Mouse (Mus musculus): ENCODE data around the gene Rab3gap1. TPM values are rescaled to one million over a fixed set of nuclear protein-coding genes. Genes with fewer than 3 reads are reported as not detected.
A peak's percentile ranks its signal among the peaks of the same experiment; 100 is the strongest.

Gene Rab3gap1
- polyA plus RNA-seq, 1 experiment, result 22.6 TPM

DNA sequence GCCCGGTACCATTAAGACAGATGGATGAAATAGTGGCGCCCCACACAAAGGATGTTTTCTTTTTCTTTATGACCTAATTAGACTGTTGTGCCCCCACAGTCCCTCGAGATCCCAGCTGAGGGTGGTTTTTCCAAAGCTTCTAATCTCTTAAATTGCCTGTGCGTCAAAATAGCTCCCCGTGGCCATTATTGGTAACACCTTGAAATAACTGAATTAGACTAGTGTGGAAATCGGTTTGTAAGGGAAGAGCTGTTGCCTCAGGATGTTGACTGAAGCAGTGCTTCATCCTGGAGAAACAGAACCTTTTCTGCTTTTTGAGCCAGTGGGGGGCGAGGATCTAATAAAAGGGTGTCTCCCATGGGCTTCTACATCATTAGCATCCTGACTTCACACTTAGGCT, 4.8 kb upstream of the Rab3gap1 start:
- no peak overlapping the region for H3K27ac ChIP-seq (replicated peaks; ENCODE audit: low read depth, low read length)
- no peak overlapping the region for H3K4me3 ChIP-seq (ENCODE audit: insufficient read depth, low read depth, low read length)
- H3K4me1 ChIP-seq (ENCODE audit: control insufficient read depth, insufficient read depth, insufficient read length, low read length), result peaks cover 3% of the 10 kb centered on the region

DNA sequence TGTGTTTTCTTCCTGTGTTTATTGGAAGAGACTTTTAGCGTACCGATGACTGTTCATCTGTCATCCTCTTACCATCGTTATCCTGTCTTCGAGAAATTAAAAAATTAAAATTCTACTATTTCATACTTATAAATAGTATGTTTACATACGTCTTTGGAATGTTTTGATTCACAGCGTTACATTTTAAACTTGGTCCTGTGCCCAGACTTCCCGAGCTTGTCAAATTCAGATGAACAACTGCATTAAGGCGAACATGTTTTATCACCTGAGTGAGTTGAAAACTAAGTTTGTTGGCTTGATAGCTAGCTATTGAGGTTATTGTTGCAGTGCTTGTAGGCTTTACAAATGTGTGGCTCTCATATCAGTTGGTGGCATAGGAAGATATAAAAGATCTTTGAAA, 703 bp downstream of the Rab3gap1 start:
- H3K4me3 ChIP-seq (ENCODE audit: insufficient read depth, low read depth, low read length), result peak overlapping the region; percentile 94
- H3K27ac ChIP-seq (replicated peaks; ENCODE audit: low read depth, low read length), result no peak overlapping the region; the same call in 1 of the 2 replicates

DNA sequence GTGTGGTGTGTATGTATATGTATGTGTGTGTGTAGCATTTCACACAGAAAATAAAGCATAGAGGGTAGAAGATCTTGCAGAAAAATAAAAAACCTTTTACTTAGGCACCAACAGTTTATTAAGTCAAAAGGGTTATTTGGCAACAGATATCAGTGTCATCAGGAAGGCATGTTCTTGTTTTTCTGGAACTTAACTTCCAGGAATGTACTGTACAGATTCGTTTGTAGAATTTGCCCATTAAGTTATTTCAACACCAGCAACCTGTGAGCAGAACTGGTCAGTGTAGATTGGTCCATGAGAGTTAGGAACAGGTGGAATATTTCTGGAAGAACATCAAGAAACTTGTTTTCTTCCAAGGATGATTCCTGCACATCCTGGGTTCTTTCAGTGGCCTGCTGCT, 30.8 kb downstream of the Rab3gap1 start:
- H3K27ac ChIP-seq (replicated peaks; ENCODE audit: low read depth, low read length), result no peak overlapping the region
- H3K4me3 ChIP-seq (ENCODE audit: insufficient read depth, low read depth, low read length), result no peak overlapping the region
- no peaks in the 10 kb centered on the region for H3K4me1 ChIP-seq (ENCODE audit: control insufficient read depth, insufficient read depth, insufficient read length, low read length)

More for the DNA sequence above, 703 bp downstream of the Rab3gap1 start:
- H3K4me1 ChIP-seq (ENCODE audit: control insufficient read depth, insufficient read depth, insufficient read length, low read length), result peaks cover 3% of the 10 kb centered on the region

DNA sequence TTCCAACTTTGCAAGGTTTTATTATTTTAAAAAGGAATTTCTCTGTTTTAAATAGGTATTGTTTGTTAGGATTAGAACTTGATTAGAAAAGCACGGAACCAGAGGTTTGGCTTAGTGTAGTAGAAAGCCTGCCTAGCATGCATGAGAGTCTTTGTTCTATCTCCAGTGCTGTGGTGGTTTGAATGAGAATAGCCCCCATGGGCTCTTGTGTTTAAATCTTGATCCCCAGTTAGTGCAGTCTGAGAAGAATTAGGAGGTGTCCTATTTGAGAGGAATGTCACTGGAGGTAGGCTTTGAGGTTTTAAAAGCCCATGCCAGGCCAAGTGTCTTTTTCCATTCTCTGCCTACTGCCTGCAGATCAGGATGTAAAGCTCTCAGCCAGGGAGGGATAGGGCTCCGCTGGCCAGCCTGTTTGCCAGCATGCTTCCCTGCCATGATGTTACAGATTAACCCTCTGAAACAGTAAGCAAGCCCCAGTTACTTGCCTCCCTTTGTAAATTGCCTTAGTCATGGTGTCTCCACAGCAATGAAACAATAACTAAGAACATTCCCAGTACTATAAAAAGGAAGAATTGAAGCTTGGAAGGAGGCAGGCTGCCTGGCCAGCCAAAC, 36.3 kb downstream of the Rab3gap1 start:
- H3K4me1 ChIP-seq (ENCODE audit: control insufficient read depth, insufficient read depth, insufficient read length, low read length), result no peaks in the 10 kb centered on the region
- no peak overlapping the region for H3K4me3 ChIP-seq (ENCODE audit: insufficient read depth, low read depth, low read length)
- H3K27ac ChIP-seq (replicated peaks; ENCODE audit: low read depth, low read length), result no peak overlapping the region

DNA sequence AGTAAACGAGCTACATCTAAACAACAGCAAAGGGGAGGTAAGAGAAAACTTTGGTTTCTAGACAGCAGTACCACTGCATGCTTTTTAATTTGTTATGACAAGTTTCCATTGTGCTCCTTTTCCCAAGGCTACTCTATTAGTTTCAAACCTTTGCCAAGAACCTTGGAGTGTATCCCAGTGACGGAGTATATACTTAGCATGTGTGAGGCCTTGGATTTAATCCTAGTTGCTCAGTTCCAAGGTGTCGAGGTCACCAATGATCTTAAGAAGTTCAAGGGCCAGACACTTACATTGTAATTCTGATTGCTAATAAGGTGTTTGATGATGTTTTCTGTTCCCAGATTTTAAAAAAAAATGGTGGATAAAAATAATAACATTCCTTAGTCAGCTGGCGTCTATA, 44.5 kb downstream of the Rab3gap1 start:
- H3K4me3 ChIP-seq (ENCODE audit: insufficient read depth, low read depth, low read length), result no peak overlapping the region
- H3K27ac ChIP-seq (replicated peaks; ENCODE audit: low read depth, low read length), result no peak overlapping the region
- no peaks in the 10 kb centered on the region for H3K4me1 ChIP-seq (ENCODE audit: control insufficient read depth, insufficient read depth, insufficient read length, low read length)

DNA sequence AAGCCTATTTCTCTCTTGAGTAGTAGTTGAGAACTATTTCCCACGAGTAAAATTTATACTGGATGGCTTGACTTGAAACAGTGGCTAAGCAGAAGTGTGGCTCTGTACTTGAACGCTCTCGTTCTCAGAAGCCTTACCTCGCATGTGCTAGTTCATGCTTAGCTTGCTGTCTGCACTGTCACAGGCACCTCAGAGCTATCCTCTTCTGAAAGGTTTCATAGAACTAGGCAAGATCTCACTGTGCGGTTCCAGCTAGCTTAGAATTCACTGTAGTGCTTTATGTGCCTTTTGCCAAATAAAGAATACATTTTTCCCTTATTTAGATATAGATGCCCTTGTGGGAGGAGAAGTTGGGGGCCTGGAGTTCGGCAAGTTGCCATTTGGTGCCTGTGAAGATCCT, 46.7 kb downstream of the Rab3gap1 start:
- H3K4me1 ChIP-seq (ENCODE audit: control insufficient read depth, insufficient read depth, insufficient read length, low read length), result no peaks in the 10 kb centered on the region
- no peak overlapping the region for H3K4me3 ChIP-seq (ENCODE audit: insufficient read depth, low read depth, low read length)
- H3K27ac ChIP-seq (replicated peaks; ENCODE audit: low read depth, low read length), result no peak overlapping the region

DNA sequence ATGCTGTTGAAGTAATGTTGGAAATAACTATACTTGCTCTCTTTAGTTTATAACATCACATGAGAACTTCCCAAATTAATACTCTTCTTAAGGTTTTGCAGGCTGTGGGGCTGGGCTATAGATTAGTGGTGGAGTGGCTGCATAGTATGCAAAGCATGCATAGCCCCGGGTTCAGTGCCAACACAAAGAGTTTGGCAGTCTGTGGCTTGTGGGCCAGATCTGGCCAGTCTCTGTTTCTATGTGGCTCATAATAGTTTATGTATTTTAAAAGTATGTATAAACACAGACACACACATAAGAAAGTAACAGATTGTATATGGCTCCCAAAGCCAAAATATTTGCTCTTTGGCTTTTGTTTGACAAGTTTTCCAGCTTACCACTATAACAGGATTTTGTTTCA, 47.2 kb downstream of the Rab3gap1 start:
- H3K4me3 ChIP-seq (ENCODE audit: insufficient read depth, low read depth, low read length), result no peak overlapping the region
- H3K27ac ChIP-seq (replicated peaks; ENCODE audit: low read depth, low read length), result no peak overlapping the region
- no peaks in the 10 kb centered on the region for H3K4me1 ChIP-seq (ENCODE audit: control insufficient read depth, insufficient read depth, insufficient read length, low read length)

DNA sequence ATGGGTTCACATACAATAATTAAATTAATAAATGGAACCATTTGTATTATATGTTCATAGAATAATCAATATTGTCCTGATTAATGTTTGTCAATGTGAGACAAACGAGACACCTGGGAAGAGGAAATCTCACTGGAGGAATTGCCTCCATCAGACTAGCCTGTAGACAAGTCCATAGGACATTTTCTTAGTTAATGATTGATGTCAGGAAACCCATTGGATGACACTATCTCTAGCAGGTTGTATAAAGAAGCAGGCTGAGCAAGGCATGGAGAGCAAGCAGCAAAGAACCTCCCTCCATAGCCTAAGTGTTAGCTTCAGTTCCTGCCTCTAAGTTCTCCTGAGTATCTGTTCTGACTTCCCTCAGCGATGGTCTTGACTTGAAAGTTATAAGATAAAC, 64.8 kb downstream of the Rab3gap1 start:
- H3K4me1 ChIP-seq (ENCODE audit: control insufficient read depth, insufficient read depth, insufficient read length, low read length), result no peaks in the 10 kb centered on the region
- no peak overlapping the region for H3K27ac ChIP-seq (replicated peaks; ENCODE audit: low read depth, low read length)
- H3K4me3 ChIP-seq (ENCODE audit: insufficient read depth, low read depth, low read length), result no peak overlapping the region

DNA sequence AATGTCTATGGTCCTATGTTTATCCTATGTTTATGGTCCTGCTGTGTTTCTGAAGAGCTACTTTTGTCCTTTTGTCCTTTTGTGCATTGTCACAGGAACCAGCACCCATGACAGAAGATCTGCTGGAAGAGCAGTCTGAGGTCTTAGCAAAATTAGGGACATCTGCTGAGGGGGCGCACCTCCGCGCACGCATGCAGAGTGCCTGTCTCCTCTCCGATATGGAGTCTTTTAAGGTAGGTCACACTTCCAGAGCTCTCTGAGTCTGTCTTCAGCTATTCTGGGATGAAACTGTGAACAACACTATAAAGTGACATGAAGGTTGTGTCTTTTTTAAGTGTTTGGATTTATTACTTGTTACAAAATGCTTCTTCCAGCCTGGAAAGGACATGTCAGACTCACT, 65.7 kb downstream of the Rab3gap1 start:
- Histone ChIP-seq H3K27ac (replicated peaks; ENCODE audit: low read depth, low read length) (no peak overlapping the region), H3K4me1 (ENCODE audit: control insufficient read depth, insufficient read depth, insufficient read length, low read length) (no peaks in the 10 kb centered on the region), H3K4me3 (ENCODE audit: insufficient read depth, low read depth, low read length) (no peak overlapping the region)

DNA sequence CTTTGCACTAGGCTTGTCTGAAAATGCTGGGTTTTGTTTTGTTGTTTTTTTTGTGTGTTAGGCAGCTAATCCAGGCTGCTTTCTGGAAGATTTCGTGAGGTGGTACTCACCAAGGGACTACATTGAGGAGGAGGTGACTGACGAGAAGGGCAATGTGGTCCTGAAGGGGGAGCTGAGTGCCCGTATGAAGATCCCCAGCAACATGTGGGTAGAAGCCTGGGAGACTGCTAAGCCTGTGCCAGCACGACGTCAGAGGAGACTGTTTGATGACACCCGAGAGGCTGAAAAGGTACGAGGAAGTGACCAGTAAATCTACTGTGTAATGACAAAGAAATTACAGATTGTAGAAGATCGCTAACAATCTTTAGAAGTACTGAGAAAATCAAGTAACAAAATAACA, 68.7 kb downstream of the Rab3gap1 start:
- Histone ChIP-seq H3K4me3 (ENCODE audit: insufficient read depth, low read depth, low read length) (no peak overlapping the region), H3K4me1 (ENCODE audit: control insufficient read depth, insufficient read depth, insufficient read length, low read length) (no peaks in the 10 kb centered on the region), H3K27ac (replicated peaks; ENCODE audit: low read depth, low read length) (no peak overlapping the region)

DNA sequence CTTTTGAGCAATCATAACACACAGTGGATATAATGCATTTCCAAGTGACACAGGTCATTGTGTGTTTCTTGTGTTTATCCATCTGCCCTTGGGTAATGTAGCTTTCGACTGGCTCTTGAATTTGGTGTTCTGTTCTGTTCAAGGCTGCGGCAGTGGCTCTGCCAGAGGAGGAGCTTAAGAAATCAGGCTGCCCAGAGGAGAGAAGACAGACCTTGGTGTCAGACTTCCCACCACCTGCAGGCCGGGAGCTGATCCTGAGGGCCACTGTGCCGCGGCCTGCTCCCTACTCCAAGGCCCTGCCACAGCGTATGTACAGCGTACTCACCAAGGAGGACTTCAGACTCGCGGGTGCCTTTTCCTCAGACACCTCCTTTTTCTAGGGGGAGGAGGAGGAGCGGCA, 73.7 kb downstream of the Rab3gap1 start:
- Histone ChIP-seq H3K4me1 (ENCODE audit: control insufficient read depth, insufficient read depth, insufficient read length, low read length) (no peaks in the 10 kb centered on the region), H3K27ac (replicated peaks; ENCODE audit: low read depth, low read length) (no peak overlapping the region), H3K4me3 (ENCODE audit: insufficient read depth, low read depth, low read length) (no peak overlapping the region)

DNA sequence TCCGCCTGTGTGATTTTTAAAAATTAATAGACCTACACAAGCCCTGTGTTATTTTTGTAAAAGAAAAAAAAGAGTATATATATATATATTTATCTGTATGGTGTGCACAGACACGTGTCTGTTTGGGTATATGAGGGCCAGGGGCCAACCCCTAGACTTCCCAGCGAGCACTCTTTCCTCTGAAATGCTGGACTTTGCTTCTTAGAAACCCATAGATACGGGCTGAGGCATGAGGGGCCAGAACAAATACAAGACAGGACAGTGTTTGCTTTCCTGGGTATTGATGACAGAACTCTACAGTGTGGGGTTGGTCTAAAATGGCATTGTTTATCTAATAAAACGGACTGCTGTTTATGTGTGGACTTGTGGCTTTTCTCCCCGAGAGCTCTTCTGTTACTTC, 74.9 kb downstream of the Rab3gap1 start:
- no peaks in the 10 kb centered on the region for H3K4me1 ChIP-seq (ENCODE audit: control insufficient read depth, insufficient read depth, insufficient read length, low read length)
- H3K27ac ChIP-seq (replicated peaks; ENCODE audit: low read depth, low read length), result no peak overlapping the region
- no peak overlapping the region for H3K4me3 ChIP-seq (ENCODE audit: insufficient read depth, low read depth, low read length)

DNA sequence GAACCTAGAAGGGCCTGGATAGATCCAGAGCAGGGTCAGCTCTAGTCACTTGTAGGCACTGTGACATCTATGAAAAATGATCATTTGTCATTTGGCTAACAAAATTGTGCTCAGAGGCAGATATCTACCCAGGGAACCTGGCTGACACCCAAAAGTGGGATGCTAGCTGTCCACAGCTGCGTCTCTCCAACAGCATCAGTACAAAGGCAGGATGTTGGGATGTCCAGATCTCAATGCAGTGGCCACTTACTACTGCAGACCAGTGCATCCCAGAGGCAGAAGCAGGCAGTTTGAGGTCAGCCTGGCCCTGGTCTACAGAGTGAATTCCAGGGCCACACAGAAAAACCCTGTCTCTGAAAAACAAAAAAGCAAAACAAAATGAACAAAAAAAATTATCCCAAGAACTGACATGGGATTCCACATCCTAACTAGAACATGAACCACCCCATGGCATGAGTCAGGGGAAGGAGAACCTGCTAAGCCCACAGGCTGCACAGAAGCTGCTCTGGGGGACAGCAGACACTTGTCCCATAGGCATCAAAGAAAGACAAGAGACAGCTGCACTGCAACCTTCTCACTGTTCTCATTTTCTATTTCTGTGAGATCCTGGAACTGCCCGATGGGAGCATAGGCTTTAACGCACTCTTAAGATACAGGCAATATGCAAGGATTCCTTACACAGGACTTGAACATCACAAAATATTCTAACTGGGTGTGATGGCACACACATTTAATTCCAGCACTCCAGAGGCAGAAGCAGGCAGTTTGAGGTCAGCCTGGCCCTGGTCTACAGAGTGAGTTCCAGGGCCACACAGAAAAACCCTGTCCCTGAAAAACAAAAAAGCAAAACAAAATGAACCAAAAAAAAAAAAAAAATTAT, 77.4 kb downstream of the Rab3gap1 start:
- Histone ChIP-seq H3K4me3 (ENCODE audit: insufficient read depth, low read depth, low read length) (no peak overlapping the region), H3K27ac (replicated peaks; ENCODE audit: low read depth, low read length) (no peak overlapping the region), H3K4me1 (ENCODE audit: control insufficient read depth, insufficient read depth, insufficient read length, low read length) (no peaks in the 10 kb centered on the region)

DNA sequence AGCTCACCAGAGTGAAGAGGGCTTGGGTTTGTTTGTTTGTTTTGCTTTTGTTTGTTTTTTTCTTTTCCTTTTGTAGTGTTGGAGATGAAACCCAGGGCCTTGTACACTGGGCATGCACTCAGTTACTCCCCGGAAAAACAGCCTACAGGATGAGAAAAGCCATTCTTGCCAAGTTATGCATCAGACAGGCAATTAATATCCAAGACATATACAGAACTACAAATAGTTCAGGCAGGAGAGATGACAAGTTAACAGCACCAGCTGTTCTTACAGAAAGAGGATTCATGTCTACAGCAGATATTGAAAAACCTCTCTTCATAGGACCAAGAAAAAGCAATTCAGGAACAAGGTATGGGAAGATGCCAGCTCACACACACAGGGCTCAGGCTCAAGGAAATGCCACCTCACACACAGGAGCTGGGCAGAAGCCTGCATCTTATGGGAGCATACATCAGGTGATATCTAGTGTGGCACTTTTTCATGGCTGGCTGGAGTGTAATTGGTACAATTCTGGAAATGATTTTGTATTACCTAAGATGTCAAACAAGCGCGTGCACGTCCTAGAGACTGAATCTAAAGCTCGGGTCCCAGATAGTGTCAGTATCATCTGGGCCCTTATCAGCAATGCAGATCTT, 78.2 kb downstream of the Rab3gap1 start:
- H3K4me3 ChIP-seq (ENCODE audit: insufficient read depth, low read depth, low read length), result no peak overlapping the region
- H3K27ac ChIP-seq (replicated peaks; ENCODE audit: low read depth, low read length), result no peak overlapping the region
- no peaks in the 10 kb centered on the region for H3K4me1 ChIP-seq (ENCODE audit: control insufficient read depth, insufficient read depth, insufficient read length, low read length)

DNA sequence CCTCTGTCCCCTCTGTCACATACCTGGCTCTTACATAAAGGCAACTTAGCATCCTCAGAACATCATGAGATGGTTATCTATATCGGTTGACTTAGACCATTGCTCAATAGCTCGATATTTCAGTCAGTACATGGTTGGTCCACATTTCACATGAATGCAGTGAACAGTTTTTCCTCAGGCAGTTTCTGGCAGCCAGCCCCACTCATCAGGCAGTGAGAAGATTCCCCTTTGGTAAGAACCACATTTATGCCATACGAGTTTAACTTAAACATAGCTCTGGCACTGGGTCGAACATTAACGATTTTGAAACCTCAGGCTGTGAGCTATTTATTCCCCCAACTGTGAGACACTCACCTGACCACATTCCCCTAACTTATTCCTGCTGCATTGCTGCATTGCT, 80.2 kb downstream of the Rab3gap1 start:
- Histone ChIP-seq H3K4me1 (ENCODE audit: control insufficient read depth, insufficient read depth, insufficient read length, low read length) (no peaks in the 10 kb centered on the region), H3K4me3 (ENCODE audit: insufficient read depth, low read depth, low read length) (no peak overlapping the region), H3K27ac (replicated peaks; ENCODE audit: low read depth, low read length) (no peak overlapping the region)

DNA sequence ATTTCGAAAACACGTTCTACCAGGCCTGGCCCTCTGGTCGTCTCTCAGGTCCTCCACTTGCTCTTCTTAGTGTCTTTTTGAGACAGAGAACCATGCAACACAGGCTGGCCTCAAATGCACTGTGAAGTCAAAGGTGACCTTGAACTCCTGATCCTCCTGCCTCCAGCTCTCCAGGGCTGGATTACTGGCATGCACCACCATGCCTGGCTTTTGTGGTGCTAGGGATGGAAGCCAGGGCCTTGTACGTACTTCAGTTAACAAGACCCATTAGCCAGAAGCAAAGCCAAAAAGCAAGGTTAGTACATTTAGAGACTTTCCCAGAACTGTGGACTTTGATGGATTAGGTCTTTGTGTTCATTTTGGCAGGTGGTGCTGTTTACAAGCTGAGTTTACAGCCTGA, 83.7 kb downstream of the Rab3gap1 start:
- Histone ChIP-seq H3K27ac (replicated peaks; ENCODE audit: low read depth, low read length) (no peak overlapping the region), H3K4me3 (ENCODE audit: insufficient read depth, low read depth, low read length) (no peak overlapping the region), H3K4me1 (ENCODE audit: control insufficient read depth, insufficient read depth, insufficient read length, low read length) (no peaks in the 10 kb centered on the region)
